Mouse (Mus musculus): ENCODE results near the gene Wdr5b.
"Not testable (repeated sequence)": the region's sequence is repeated elsewhere in the genome, so short reads cannot be mapped to it uniquely, and the experiment has no call there.

Wdr5b gene

DNA sequence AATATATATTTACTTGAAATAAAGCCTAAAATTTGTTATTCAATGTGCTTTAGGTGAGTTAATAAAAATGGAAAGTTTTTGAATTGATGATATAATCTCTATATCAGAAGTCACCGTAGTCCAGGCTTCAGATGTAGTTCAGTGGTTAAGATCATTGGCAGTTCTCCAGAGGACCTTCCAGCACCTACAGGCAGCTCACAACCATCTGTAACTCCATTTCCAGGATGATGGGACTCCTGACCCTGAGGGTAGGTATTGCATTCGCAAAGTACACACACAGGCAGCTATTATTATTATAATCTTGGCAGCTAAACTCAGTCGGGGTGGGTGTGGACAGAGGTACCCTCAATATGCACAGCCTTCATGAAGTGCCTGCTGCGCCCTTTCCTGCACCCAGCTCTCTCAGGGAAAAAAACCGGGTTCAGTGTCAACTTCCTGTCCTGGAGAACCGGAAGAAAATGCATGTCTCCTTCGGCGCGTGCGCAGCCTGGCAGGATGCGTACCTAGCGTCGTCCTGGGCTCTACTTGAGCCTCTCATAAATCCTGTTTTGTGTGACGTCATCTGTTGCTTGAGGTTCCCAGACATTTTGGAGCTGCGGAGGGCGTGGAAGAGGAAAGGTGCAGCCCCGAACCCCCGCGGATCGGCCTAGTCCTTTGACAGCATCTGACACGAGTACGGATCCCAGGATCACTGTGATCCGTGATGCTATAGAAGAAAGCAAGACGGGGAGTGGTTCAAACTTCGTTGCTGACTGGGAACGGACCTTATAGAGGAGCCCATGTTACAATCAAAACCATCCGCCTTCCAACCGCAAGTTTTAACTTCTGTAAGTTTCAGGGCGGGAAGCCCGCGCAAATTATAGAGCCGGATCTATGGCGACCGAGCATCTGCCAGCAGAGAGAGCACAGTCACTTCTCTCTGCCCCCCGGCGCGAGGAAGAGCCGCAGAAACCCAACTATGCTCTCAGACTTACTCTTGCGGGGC, at the start of gene Wdr5b:
TSS of gene Wdr5b (plus strand) at position 551 of the 985 bp plus-strand sequence.
- peak; percentile 90 for DNase-seq (ENCODE audit: extremely low read depth, insufficient read length, low spot score)

- DNase-seq (ENCODE audit: extremely low read depth, insufficient read length, low spot score), result no peak
These were observed 48.6 kb upstream of the Wdr5b start for GRCm38 (mm10) chr16:35992391-35992790.

- no peak for DNase-seq (ENCODE audit: extremely low read depth, insufficient read length, low spot score)
These were observed 47.7 kb upstream of the Wdr5b start for GRCm38 (mm10) chr16:35993316-35993715.

GRCm38 (mm10) chr16:35998852-35999251, 42.1 kb upstream of the Wdr5b start:
- DNase-seq (ENCODE audit: extremely low read depth, insufficient read length, low spot score), result not testable (repeated sequence)

- DNase-seq (ENCODE audit: extremely low read depth, insufficient read length, low spot score), result no peak
These were observed 32.6 kb upstream of the Wdr5b start for GRCm38 (mm10) chr16:36008396-36008795.

DNA sequence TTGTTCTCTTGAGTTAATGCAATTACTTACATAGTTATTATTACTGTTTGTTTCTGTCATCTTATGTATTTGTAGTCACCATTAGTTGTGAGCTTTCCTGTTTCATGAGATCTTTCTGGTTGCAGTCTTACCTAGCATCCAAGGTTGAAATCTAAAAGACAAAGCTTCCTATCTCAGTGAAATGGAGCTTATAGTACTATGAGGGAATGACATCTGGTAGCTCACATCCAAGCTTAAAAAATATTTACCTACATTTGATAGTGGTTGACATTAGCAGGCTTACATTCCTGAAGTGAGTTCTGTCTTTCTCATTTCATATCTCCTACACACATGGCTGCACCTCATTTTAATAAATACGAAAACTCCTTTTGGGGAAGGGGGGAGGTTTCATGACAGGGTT, 24.7 kb upstream of the Wdr5b start:
- DNase-seq (ENCODE audit: extremely low read depth, insufficient read length, low spot score), result no peak

DNA sequence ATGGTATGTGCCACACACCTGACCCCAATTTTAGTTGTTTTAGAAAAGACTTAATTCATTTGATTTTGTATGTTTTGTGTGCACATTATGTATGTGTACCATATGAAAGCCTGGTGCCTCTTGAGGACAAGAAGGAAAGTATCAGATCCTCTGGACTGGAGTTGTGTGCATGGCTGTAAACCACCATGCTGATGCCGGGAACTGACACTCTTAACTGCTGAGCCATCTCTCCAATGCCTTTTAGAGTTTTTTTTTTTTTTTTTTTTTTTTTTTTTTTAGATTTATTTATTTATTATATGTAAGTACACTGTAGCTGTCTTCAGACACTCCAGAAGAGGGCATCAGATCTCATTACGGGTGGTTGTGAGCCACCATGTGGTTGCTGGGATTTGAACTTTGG, 12.9 kb upstream of the Wdr5b start:
- not testable (repeated sequence) for DNase-seq (ENCODE audit: extremely low read depth, insufficient read length, low spot score)

DNA sequence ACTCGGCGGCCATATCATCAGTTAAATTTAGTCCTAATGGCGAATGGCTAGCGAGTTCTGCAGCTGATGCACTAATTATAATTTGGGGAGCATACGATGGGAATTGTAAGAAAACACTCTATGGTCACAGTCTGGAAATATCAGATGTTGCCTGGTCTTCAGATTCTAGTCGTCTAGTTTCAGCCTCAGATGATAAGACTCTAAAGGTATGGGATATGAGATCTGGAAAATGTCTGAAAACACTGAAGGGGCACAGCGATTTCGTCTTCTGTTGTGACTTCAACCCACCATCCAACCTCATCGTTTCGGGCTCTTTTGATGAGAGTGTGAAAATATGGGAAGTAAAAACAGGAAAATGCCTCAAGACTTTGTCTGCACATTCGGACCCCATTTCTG, 633 bp downstream of the Wdr5b start:
- no peak for DNase-seq (ENCODE audit: extremely low read depth, insufficient read length, low spot score)

DNA sequence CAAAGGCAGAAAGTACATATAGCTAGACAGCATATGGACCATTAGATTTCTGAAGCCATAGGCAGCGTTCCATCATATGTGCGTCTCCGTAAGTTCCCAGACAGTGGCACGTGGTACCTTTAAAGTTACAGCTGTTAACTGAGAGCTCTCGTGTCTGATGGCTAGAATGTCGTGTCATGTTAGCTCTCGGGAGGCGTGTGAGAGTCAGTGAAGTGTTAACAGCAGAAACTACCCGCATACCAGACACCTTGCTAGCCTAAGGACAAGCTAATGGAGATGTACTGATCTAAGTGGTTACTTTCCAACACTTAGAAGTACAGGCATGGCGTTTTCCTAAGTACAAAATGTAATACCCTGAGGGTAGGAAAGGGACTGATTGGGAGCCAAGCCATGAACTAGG, 2.1 kb downstream of the Wdr5b start:
- no peak for DNase-seq (ENCODE audit: extremely low read depth, insufficient read length, low spot score)

DNA sequence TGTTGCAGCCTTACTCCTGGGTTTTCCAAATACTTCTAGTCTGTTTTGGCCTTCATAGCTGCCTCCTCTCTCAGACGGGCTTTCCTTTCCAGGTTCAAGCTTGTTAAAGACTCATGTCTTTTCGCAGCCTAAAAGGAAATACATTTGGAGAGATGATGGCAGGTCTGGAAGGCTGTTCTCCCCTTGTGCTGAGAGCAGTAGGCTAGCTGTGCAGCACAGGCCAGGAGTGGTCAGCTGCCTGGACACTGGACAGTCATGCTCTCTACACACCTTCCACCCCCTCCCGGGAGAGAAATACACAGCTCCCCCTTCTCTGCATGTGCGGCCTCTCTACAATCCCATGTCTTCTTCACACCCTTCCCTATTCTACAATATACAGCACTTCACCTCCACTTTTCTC, 3.0 kb downstream of the Wdr5b start:
- DNase-seq (ENCODE audit: extremely low read depth, insufficient read length, low spot score), result no peak

- no peak for DNase-seq (ENCODE audit: extremely low read depth, insufficient read length, low spot score)
These were observed 6.5 kb downstream of the Wdr5b start for GRCm38 (mm10) chr16:36047538-36047937.

GRCm38 (mm10) chr16:36051491-36051890, 10.5 kb downstream of the Wdr5b start:
- DNase-seq (ENCODE audit: extremely low read depth, insufficient read length, low spot score), result no peak

DNA sequence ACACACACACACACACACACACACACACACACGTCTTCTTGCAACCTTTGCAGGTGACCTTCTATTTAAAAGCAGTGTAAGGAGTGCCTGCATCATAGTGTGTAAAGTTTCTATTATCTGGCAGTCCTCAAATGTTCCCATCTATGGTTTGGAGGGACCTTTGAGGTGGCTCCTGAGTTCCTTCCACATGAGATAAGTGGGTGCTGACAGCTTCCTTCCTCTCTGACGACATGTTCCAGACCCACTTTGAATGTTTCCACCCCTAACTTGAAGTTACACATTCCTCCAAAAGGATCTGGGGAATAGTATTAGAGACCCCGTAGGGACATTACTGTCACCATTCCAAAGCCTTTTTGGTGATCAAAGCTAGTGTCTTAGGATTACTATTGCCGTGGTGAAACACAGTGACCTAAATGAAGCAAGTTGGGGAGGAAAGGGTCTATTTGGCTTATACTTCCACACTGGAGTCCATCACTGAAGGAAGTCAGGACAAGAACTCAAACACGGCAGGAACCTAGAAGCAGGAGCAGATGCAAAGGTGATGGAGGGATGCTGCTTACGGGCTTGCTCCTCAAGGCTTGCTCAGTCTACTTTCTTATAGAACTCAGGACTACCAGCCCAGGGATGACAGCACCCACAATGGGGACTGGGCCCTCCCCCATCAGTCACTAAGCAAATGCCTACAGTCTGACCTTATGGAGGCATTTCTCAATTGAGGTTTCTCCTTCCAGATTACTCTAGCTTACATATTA, 12.7 kb downstream of the Wdr5b start:
- DNase-seq (ENCODE audit: extremely low read depth, insufficient read length, low spot score), result no peak

DNA sequence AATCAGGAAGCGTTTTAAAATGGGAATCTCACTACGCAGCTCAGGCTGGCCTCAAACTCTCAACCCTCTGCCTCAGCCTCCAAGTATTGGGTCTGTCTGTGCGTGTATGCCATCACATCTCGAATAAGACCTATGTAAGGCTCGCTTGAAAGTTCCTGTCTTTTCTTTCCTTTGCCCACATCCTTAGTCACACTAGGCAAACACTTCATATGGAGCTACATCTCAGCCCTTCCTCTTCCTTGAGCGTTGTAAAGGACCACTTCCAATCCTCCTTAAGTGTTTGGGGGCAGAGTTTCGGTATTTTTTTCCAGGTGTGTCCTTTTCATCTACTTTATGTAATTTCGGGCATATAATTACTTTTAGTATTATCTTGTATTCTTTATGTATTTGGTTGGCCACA, 13.9 kb downstream of the Wdr5b start:
- no peak for DNase-seq (ENCODE audit: extremely low read depth, insufficient read length, low spot score)

GRCm38 (mm10) chr16:36056416-36056815, 15.4 kb downstream of the Wdr5b start:
- no peak for DNase-seq (ENCODE audit: extremely low read depth, insufficient read length, low spot score)

DNA sequence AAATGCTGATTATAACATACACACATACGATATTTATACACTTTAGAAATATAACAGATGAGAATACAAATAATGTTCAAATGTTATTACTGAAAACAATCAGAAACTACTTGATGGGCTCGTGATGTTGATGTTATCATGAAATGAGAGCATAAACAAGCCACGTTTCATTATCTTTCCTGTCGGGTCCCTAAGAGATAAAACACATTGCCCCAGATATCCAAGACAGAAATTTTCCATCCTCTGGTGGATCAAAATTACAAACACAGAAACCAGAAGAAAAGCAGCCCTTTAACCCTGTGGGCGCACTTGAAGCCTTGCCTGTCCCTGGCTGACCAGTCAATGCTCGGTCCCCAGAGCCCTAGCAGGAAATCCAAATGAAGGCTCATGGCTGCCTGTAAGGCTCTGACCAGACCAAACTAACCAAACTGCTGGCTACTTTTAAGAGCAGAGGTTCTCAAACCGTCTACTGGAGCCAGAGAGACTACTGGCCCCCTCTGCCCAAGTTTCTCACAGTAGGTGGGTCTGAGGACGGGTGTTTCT, 17.0 kb downstream of the Wdr5b start:
- no peak for DNase-seq (ENCODE audit: extremely low read depth, insufficient read length, low spot score)

DNA sequence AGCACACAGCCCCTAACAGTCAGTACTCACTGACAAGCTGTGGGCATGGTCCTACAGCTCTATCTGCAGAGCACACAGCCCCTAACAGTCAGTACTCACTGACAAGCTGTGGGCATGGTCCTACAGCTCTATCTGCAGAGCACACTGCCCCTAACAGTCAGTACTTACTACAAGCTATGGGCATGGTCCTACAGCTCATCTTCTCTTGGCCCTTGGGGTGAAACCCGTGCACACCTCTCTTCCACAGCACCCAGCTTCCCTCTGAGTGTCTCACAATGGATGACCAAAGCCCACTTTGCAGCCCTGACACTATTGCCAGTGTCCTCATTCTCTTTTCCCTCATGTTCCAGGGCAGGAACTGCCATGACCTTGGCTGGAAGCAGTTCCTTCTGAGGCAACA, 21.5 kb downstream of the Wdr5b start:
- DNase-seq (ENCODE audit: extremely low read depth, insufficient read length, low spot score), result not testable (repeated sequence)

GRCm38 (mm10) chr16:36063315-36063714, 22.3 kb downstream of the Wdr5b start:
- DNase-seq (ENCODE audit: extremely low read depth, insufficient read length, low spot score), result no peak

- DNase-seq (ENCODE audit: extremely low read depth, insufficient read length, low spot score), result no peak
These were observed 23.9 kb downstream of the Wdr5b start for GRCm38 (mm10) chr16:36064904-36065303.

DNA sequence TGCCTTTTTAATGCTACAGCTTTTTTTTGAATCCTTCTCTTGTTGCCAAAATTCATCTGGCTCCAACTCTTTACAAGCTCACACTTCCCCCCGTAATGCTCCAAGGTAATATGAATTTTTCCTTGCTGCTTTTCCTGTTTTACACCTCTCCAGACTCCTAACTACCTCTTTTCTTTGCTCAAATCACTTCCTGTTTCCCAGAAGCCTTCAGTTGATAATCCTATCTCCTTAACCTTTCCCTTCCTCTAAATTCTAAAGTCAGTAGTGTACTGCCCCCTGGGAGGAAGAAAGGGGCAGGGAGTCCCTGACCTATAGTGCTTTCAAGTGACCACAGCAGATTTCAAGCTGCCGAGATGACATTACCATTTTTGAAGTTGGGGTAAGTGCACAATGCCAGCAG, 26.7 kb downstream of the Wdr5b start:
- no peak for DNase-seq (ENCODE audit: extremely low read depth, insufficient read length, low spot score)

DNA sequence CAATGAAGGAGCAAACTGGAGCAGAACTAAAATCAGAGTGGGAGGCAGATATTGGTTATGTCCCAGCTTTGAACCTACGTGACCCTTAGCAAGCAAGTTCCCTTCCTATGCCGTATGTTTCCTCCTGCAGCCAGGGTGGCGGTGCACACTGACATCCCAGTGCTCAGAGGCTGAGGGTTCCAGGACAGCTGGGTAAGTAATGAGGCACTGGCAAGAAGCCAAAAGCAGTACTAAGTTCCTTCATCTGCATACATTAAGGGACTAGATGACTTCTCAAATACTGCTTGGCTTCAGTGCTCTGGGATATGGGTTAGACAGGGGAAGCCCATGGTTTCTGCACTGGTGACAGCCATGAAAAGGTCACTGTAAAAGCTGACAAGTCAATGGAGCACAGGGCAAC, 27.4 kb downstream of the Wdr5b start:
- DNase-seq (ENCODE audit: extremely low read depth, insufficient read length, low spot score), result no peak
